23 mouse cellular contexts compared by ENCODE assay signal in genomic region chr14:98654191-98654809, GRCm38 (mm10).
DNase-seq lines count a peak whose midpoint lies in the region; ATAC-seq lines count a peak whose summit lies in the region.
"Had no signal": no experiment of that assay in that cellular context is flagged by ENCODE, and none has a peak within 500 bp of the region (broad histone marks: within the 10 kb centered on the region; RNA-seq: fewer than 3 reads in every experiment).

No protein-coding gene starts in this region.

- no peaks in the 10 kb centered on the region for H3K9me3 ChIP-seq in midbrain, embryonic 11.5 days (ENCODE audit: control insufficient read depth, low read length)
- no peaks in the 10 kb centered on the region for H3K9me3 ChIP-seq in midbrain, embryonic 10.5 days (replicated peaks)
- H3K9me3 ChIP-seq in stomach, embryonic 16.5 days (replicated peaks; ENCODE audit: control insufficient read depth, low read length), result no peaks in the 10 kb centered on the region
- H3K9me3 ChIP-seq: embryonic facial prominence, embryonic 12.5 days; embryonic facial prominence, embryonic 15.5 days; forebrain, embryonic 13.5 days; forebrain, embryonic 15.5 days had no signal

- no peak overlapping the region for H3K27ac ChIP-seq in midbrain, embryonic 11.5 days (ENCODE audit: low read depth, low read length)
- H3K27ac ChIP-seq in midbrain, embryonic 10.5 days (replicated peaks), result no peak overlapping the region
- no peak overlapping the region for H3K27ac ChIP-seq in stomach, embryonic 16.5 days (ENCODE audit: low read length)
- H3K27ac ChIP-seq: embryonic facial prominence, embryonic 12.5 days; embryonic facial prominence, embryonic 15.5 days; forebrain, embryonic 13.5 days; forebrain, embryonic 15.5 days had no signal

- DNase-seq in midbrain, embryonic 11.5 days (ENCODE audit: low spot score, missing footprints), result peak; percentile 79
- no peak for DNase-seq in midbrain, embryonic 10.5 days (ENCODE audit: low spot score)
- DNase-seq in fat pad, adult 2 months (ENCODE audit: extremely low read depth, low read depth, low spot score), result peak; percentile 98
- DNase-seq in gonadal fat pad, adult 2 months (ENCODE audit: low read depth), result peak; percentile 98
- DNase-seq in left cerebral cortex, adult 9 months (ENCODE audit: low spot score in 2 of 2), result no peak
- no peak for DNase-seq in thymus, postnatal 25 days
- DNase-seq: adrenal gland, adult 2 months; adrenal gland, postnatal 10 days; adrenal gland, postnatal 25 days; cerebellum, adult 11 months; cerebellum, adult 18-20 months; cerebellum, adult 8-10 months; cerebellum, adult 9-11 months; cerebellum, postnatal 14 days; cerebellum, postnatal 36 days; embryo, embryonic 11 days; forebrain, postnatal 0 days had no signal

- WGBS in midbrain, embryonic 11.5 days, result 82% methylated on average over 6 of the region's 6 CpGs
- 84% methylated on average over 6 of the region's 6 CpGs for WGBS in midbrain, embryonic 10.5 days
- WGBS in stomach, embryonic 16.5 days, result 63% methylated on average over 6 of the region's 6 CpGs

- no peaks in the 10 kb centered on the region for H3K36me3 ChIP-seq in midbrain, embryonic 11.5 days (ENCODE audit: control insufficient read depth, insufficient read depth, low read length)
- H3K36me3 ChIP-seq in midbrain, embryonic 10.5 days, result no peaks in the 10 kb centered on the region
- no peaks in the 10 kb centered on the region for H3K36me3 ChIP-seq in stomach, embryonic 16.5 days (ENCODE audit: control insufficient read depth, insufficient read depth, low read length)
- H3K36me3 ChIP-seq: embryonic facial prominence, embryonic 12.5 days; embryonic facial prominence, embryonic 15.5 days; forebrain, embryonic 15.5 days had no signal

- no peaks in the 10 kb centered on the region for H3K4me1 ChIP-seq in midbrain, embryonic 11.5 days (ENCODE audit: control insufficient read depth, insufficient read depth, low read length)
- peaks cover 6% of the 10 kb centered on the region; the same call in 1 of the 2 replicates for H3K4me1 ChIP-seq in midbrain, embryonic 10.5 days
- H3K4me1 ChIP-seq in stomach, embryonic 16.5 days (ENCODE audit: control insufficient read depth, insufficient read depth, low read length), result no peaks in the 10 kb centered on the region
- H3K4me1 ChIP-seq: embryonic facial prominence, embryonic 12.5 days; embryonic facial prominence, embryonic 15.5 days; forebrain, embryonic 15.5 days had no signal

- no peak overlapping the region for H3K9ac ChIP-seq in midbrain, embryonic 11.5 days (ENCODE audit: low read length)
- H3K9ac ChIP-seq in stomach, embryonic 16.5 days (ENCODE audit: low read length), result no peak overlapping the region
- H3K9ac ChIP-seq: embryonic facial prominence, embryonic 12.5 days; embryonic facial prominence, embryonic 15.5 days; forebrain, embryonic 13.5 days; forebrain, embryonic 15.5 days; forebrain, postnatal 0 days had no signal

- ATAC-seq in midbrain, embryonic 11.5 days (ENCODE audit: low FRiP score), result no peak
- ATAC-seq in stomach, embryonic 16.5 days (ENCODE audit: insufficient read depth, low FRiP score), result peak; percentile 79
- ATAC-seq: forebrain, embryonic 13.5 days; forebrain, embryonic 15.5 days; forebrain, postnatal 0 days had no signal

- no peak overlapping the region for H3K4me2 ChIP-seq in midbrain, embryonic 11.5 days
- no peak overlapping the region for H3K4me2 ChIP-seq in stomach, embryonic 16.5 days (ENCODE audit: low read depth, low read length)
- H3K4me2 ChIP-seq: embryonic facial prominence, embryonic 12.5 days; embryonic facial prominence, embryonic 15.5 days; forebrain, embryonic 13.5 days; forebrain, embryonic 15.5 days had no signal

- no peak overlapping the region for H3K4me3 ChIP-seq in midbrain, embryonic 11.5 days (ENCODE audit: low read depth, low read length)
- H3K4me3 ChIP-seq in midbrain, embryonic 10.5 days, result no peak overlapping the region
- no peak overlapping the region for H3K4me3 ChIP-seq in stomach, embryonic 16.5 days (replicated peaks; ENCODE audit: low read length)
- H3K4me3 ChIP-seq: embryonic facial prominence, embryonic 12.5 days; embryonic facial prominence, embryonic 15.5 days; erythroblast, embryonic 14.5 days; forebrain, embryonic 13.5 days; forebrain, embryonic 15.5 days had no signal

- no peaks in the 10 kb centered on the region for H3K27me3 ChIP-seq in midbrain, embryonic 11.5 days (ENCODE audit: control insufficient read depth, insufficient read depth, low read length)
- H3K27me3 ChIP-seq in midbrain, embryonic 10.5 days (ENCODE audit: low read depth, poor library complexity, severe bottlenecking), result no peaks in the 10 kb centered on the region
- no peaks in the 10 kb centered on the region for H3K27me3 ChIP-seq in stomach, embryonic 16.5 days (ENCODE audit: control insufficient read depth, insufficient read depth, low read length)
- H3K27me3 ChIP-seq: embryonic facial prominence, embryonic 12.5 days; embryonic facial prominence, embryonic 15.5 days; forebrain, embryonic 13.5 days; forebrain, embryonic 15.5 days had no signal

Comparison
In these comparisons a context has a peak if more than half of its experiments do, and no peak if none do; other contexts are left out.
1. DNase-seq: peak in midbrain, embryonic 11.5 days (single experiment), fat pad, adult 2 months (single experiment) and gonadal fat pad, adult 2 months (single experiment); none in midbrain, embryonic 10.5 days (single experiment), left cerebral cortex, adult 9 months (0 of 2) and thymus, postnatal 25 days (single experiment).